Mouse (Mus musculus) heart, adult 18-20 months (tissue): ENCODE data around the gene Slc39a11. TPM values are rescaled to one million over a fixed set of nuclear protein-coding genes. Genes with fewer than 3 reads are reported as not detected.

Source experiments
- DNase-seq, 2 experiments: peaks; one replicate each; pipeline ENCODE4 v3.0.0; 2021 to 2022; ENCODE audit warnings: mixed read lengths in 1 of 2
- total RNA-seq, 2 experiments: library from RNA; stranded (reverse); gene quantifications; 2 replicates each; pipeline ENCODE4 v1.2.3; 2021

Gene Slc39a11
- total RNA-seq, 2 experiments from 2014 or later: 3.3 to 4.8 TPM

DNA sequence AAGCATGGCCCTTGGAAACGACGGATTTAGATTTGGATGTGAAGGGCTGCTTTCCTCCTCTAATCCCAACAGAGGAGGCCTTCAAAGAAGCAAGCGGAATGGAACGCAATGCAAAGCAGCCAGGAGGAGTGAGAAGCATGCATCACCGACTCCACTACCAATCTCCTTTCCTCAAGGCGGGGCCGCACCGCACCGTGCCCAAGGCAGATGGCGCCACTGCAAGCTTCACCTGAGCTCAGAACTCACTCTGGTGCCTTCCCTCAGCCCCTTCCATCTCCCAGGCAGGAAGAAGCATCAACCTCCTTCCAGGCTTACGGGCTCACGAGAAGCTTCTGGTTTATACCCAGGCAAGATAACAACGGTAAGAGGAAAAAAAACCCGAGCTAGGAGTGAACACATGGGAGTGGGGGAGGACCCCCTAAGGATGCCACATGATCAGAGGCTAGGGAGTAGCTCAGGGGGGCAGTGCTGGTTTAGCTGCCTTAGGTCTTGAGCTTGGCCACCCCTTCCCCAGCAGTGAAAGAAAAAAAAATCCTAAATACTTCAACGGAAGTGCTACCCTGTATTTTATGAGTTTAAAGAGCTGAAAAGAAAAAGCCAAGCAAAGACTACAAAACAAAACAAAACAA is 191.2 kb downstream of the Slc39a11 start:
- no peak for DNase-seq

DNA sequence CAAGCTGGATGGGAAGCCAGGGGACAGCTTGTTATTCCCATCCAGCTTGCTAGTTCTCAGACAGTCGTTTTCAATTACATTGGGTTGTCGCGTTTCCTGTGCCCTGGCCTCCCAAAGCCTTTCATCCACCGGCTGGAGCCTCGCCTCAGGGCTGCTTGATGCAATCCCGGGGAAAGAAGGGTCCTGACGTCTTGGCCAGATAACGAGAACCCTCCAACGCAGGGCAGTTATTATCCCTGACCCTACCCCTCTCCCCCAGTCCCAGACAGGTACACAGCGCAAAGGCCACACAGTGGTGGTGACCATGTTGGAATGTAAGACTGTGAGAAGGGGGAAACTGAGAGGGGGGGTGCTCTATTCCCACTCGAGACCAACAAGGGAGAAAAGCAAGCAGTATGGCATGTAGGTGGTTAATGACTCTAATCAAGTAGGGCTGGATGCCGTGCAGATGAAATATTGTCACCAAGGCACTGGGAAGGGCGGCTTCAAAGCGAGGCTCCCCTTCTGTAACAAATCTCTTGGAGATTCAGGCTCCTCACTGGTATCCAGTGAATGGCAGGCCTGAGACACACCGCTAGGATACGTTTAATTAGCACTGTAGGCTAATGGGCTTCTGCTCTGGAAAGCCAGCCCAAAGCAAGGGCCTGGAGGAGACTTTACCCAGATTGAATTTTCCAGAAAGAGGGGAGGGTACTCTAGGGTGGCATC is 196.9 kb downstream of the Slc39a11 start:
- DNase-seq: no peak

DNA sequence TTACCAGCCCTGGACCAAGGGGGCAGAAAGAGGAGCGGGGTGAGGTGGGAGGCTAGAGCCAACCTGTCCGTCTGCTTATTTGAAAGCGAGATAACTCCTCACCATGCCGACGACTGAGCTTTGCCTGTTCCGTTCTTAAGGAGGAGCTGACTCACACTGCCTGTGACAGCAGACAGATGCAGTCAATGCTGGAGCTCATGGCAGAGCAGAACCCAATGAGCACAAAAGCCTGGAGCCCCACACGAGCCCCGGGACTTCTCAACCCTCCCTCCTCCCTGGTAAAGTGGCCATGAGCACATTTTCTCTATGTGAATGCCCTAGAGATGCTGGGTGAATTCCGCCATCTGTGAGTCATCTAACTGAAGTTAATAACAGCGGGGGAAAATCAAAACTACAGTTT is 198.6 kb downstream of the Slc39a11 start:
- no peak for DNase-seq

- no peak for DNase-seq
Observed at GRCm38 (mm10) chr11:113450665-113451064, 199.2 kb downstream of the Slc39a11 start.

DNA sequence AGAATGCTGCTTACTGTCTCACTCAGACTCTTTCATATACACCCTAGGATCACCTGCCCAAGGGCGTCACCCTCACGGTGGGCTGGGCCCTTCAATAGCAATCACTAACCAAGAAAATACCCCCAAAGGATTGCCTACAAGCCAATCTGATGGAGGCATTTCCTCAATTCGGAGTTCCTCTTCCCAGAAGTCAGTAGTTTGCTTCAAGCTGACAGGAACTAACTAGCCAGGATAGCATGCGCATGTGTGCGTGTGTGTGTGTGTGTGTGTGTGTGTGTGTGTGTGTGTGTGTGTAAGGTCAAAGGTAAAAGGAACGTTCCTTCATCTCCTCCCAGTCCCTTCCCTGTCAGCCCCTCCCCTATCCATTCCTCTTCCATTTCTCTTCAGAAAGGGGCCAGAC is 199.9 kb downstream of the Slc39a11 start:
- no peak for DNase-seq

- no peak for DNase-seq
Observed at GRCm38 (mm10) chr11:113442036-113442435, 207.8 kb downstream of the Slc39a11 start.

GRCm38 (mm10) chr11:113439328-113440030 is 210.4 kb downstream of the Slc39a11 start:
- DNase-seq: no peak

DNA sequence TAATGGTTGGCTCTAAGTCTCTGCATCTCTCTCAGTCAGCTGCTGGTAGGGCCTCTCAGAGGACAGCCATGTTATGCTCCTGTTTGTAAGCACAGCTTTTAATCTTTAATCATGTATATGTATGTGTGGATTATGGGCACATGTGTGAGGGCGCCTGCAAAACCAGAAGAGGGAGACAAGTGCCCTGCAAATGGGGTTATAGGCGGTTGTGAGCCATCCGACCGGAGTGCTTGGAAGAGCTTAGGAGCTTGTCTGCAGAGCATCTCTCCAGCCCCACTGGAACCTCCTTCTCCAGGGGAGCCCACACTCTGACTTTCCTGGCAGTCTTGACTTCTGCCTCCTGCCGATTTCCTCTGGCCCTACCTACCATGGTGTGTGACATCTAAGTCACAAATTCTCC is 211.0 kb downstream of the Slc39a11 start:
- no peak for DNase-seq

DNA sequence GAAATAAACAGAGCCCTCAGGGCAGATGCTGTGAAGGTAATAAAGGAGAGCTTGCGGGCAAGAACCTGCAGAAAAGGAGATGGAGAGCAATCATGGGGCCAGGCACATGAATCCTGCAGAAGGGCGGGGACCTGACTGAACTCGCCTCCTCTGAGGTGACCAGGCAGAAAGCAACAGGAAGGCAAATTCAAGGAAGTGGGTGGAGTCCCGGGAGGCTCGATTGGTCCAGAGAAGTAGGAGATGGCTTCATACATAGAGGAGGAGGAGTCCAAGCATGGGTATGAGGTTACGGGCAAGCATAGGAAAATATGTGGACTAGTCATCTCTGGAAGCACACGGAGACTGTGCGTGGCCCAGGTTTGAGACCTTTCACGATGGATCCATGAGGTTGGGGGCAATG is 212.5 kb downstream of the Slc39a11 start:
- no peak for DNase-seq

GRCm38 (mm10) chr11:113436299-113436698 is 213.6 kb downstream of the Slc39a11 start:
- no peak for DNase-seq

GRCm38 (mm10) chr11:113435696-113436095 is 214.2 kb downstream of the Slc39a11 start:
- no peak for DNase-seq

DNA sequence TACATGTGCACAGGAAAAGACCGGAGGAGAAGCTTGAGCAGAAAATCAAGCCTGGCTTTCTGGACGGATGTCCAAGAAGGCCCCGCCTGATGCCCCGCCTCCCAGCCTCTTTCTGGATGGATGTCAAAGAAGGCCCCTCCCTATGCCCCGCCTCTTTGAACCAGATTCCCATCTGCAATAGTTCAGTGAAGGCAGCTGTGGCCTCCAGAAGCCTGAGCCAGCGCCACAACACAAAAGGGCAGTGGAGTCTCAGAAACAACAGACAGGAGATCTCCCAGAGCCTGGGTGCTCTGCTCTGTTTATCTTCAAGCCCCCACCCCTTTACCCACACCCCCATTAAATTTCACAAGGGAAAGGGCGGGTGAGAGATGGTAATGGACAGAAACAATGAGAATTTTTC is 218.7 kb downstream of the Slc39a11 start:
- peak; percentile 16 to 39 for DNase-seq

DNA sequence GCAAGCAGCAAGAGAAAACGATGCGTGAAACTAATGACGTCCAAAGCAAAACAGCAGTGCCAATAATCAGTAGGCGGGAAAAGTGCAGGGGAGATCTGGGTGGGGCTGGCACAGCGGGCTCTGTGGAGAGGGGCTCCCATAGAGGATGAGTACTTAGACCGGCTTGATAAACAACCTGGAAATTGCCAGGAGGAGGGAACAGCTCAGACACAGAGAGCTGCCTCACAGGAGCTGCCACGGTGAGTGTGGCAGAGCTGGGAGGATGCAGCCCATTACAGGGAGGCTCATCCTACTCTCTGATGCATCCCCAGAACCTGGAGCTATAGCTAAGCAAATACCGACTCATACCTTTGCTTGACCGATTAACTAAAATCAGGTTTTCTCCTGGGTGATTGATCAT is 224.0 kb downstream of the Slc39a11 start:
- DNase-seq: no peak

GRCm38 (mm10) chr11:113425454-113425853 is 224.4 kb downstream of the Slc39a11 start:
- DNase-seq: peak in 1 of 2 experiments; percentile 20

DNA sequence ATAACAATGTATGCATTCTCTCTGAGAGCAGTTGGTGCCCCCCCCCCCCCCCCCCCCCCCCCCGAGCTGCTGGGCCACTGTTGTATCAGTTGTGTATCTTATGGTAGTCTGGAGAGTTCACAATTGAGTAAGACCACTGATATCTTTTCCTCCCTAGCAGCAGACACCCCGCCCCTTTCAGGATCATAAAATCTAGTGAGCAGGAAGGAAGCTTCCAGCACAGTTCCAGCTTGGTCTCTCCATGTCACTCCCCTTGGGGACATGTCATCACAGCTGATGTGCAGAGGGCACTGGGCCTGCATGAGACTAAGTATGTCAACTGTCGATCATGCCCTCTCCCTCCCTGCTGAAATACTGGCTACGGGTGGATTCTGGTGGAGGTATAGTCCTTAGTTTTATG is 225.1 kb downstream of the Slc39a11 start:
- no peak for DNase-seq

DNA sequence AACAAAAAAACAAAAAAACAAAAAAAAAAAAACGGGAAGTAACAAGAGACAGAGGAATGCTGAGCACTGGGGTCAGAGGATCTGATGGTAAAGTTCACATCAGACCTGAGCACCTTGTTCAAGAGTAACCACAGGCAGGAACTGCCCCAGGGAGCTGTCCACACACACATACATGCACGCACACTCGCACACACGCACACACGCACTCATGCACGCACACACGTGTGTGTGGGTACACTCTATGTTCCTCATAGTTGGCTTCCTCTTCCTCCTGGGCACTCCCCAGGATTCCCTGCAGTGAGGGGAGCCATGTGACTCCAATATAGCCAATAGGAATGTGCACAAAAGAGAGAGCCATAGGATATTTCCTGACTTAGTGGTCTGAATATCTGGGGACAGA is 227.3 kb downstream of the Slc39a11 start:
- DNase-seq: no peak

DNA sequence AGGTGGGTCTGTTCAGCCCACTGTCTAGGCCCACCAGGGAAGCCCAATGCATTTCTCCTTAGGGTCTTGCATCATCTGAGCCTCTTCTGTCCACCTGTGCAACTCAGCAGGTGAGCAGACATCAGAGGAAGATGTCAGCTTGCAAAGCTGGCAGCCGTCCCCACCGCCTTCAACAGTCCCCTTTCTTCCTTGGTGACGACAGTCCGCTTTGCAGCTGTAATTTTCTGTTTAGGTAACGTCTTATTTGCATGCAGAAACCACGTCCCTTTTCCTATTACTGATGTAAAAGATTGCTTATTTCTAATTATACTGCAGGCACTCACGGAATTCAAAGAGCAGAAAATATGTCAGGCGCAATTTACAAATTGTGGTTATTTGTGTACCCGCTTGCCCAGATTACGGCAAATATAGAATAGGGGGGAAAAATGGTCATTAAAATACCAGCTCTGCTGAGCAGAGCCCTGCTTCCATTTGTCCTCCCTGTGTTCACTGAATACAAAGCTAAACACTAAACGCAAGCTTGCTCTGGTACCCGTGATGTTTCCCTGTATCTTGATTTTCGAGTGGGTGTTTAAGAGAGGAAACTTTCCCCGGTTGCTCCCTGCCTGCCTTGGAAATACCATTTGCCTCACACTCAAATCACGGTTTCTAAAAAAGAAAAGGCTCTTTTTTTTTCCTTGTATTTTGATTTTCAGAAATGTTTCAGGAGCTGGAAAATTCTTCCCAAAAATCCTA is 230.8 kb downstream of the Slc39a11 start:
- no peak for DNase-seq

GRCm38 (mm10) chr11:113417948-113418347 is 231.9 kb downstream of the Slc39a11 start:
- DNase-seq: no peak

DNA sequence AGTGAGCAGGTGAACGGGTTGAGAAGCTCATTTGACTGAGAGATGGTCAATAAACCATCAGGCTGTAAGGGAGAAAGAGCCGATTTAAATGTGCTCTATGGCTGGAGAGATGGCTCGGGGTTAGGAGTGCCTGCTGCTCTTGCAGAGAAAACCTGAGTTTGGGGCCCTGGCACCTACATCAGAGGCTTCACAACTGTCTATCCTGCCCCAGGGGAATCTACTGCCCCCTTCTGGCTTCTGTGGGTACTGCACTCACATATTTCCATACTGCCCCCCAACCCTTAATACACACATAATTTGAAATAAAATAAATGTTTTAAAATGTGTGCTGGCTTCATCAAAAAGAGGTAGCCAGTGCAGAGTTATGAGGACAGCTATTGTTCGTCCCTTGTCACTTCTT is 237.3 kb downstream of the Slc39a11 start:
- DNase-seq: no peak

DNA sequence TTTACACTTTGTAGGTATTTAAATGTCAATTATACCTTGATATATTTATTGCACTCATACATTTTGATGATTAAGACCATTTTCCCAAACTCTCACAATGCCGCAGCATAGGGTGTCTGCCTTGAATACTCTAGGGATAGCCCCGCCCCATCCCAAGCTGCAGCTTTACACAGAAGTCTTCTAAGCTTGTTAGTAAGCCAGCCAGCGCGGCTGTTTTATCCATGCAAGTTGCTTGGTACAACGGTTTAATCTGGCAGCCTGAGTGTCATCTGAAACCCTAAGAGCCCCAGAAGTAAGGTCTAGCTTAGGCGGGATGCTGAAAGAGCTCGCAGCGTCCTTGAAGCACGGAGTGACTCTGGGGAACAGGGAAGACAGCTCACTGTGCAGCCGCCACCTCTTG is 238.1 kb downstream of the Slc39a11 start:
- DNase-seq: no peak

DNA sequence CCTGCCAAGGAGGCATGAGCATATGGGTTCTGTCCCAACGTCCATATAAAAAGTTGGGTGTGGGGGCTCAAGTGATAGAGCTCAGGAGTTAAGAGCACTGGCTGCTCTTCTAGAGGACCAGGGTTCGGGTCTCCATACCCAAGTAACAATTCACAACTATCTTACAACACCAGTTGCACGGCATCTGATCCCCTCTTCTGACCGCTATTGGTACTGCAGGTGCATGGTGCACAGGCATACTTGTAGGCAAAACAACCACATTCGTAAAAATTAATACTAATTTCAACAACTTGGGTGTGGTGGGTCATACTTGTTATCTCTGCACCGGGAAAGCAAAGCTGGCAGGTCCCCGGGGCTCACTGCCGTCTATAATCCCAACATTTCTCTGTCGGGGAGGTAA is 240.8 kb downstream of the Slc39a11 start:
- no peak for DNase-seq

DNA sequence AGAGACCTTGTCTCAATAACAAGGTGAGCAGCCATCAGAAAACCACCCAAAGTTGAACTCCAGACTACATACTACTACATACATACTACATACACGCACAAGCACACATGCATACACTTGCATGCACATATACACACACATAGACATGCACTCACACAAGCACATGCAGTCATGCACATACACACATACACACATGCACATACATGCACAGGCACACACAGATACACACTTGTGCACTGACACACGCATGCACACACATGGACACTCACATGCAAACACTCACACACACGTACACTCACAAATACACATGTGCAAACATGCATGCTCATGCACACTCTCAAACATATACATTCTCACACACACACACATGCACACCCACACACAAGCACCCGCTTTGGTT is 242.4 kb downstream of the Slc39a11 start:
- DNase-seq: no peak

- no peak for DNase-seq
Observed at GRCm38 (mm10) chr11:113400868-113401267, 249.0 kb downstream of the Slc39a11 start.
